Mouse (Mus musculus) MEL (cell line): Measurements from ENCODE around the gene Abhd2.

Experiments used
- CTCF ChIP-seq, 3 experiments: IDR thresholded peaks in 2 of 3; conservative IDR thresholded peaks in 1 of 3; 2 replicates each; pipeline ENCODE4 v1.5.1; 2011 to 2012; ENCODE audit warnings: low read length in 3 of 3, low read depth in 2 of 3, mild to moderate bottlenecking in 2 of 3, improper control_type of control experiment in 1 of 3, inconsistent platforms in 1 of 3, mixed read lengths in 1 of 3, moderate library complexity in 1 of 3; ENCODE audit not compliant: control insufficient read depth in 1 of 3, insufficient read depth in 1 of 3, poor library complexity in 1 of 3, severe bottlenecking in 1 of 3
- ETS1 ChIP-seq: IDR thresholded peaks from 2 replicates; pipeline ENCODE4 v1.6.1; 2012; ENCODE audit warnings: low read depth, mild to moderate bottlenecking, inconsistent platforms, low read length, improper control_type of control experiment, moderate library complexity
- MYC ChIP-seq: IDR thresholded peaks from 2 replicates; pipeline ENCODE4 v1.6.1; 2011; ENCODE audit warnings: low read depth, mild to moderate bottlenecking, low read length, improper control_type of control experiment, moderate library complexity
- ZC3H11A ChIP-seq: IDR thresholded peaks from 2 replicates; pipeline ENCODE4 v1.6.1; 2012; ENCODE audit warnings: low read depth, mild to moderate bottlenecking, inconsistent platforms, low read length, improper control_type of control experiment

- TF ChIP-seq ETS1 (no peak), ZC3H11A (no peak), MYC (no peak), CTCF (IDR thresholded peaks at IDR 0.05 in 2 of 3, conservative IDR thresholded peaks at IDR 0.05 in 1 of 3; ENCODE audit: control insufficient read depth in 1 of 3, insufficient read depth in 1 of 3, low read depth in 2 of 3, low read length in 3 of 3, poor library complexity in 1 of 3, severe bottlenecking in 1 of 3) (no peak)
These were observed 141.7 kb downstream of the Abhd2 start for GRCm38 (mm10) chr7:79414449-79415375.
